Mouse (Mus musculus): Measurements from ENCODE around the gene Gnai2.
A peak's percentile ranks its signal among the peaks of the same experiment; 100 is the strongest.

Gene Gnai2

GRCm38 (mm10) chr9:107658096-107658495, 22.9 kb upstream of the Gnai2 start:
- DNase-seq (ENCODE audit: low read depth): no peak

GRCm38 (mm10) chr9:107657144-107657543, 22.0 kb upstream of the Gnai2 start:
- no peak for DNase-seq (ENCODE audit: low read depth)

- no peak for DNase-seq (ENCODE audit: low read depth)
Measured at GRCm38 (mm10) chr9:107654585-107654984, 19.4 kb upstream of the Gnai2 start.

GRCm38 (mm10) chr9:107653474-107653873, 18.3 kb upstream of the Gnai2 start:
- DNase-seq (ENCODE audit: low read depth): no peak

- DNase-seq (ENCODE audit: low read depth): no peak
Measured at GRCm38 (mm10) chr9:107650708-107651481, 15.7 kb upstream of the Gnai2 start.

- DNase-seq (ENCODE audit: low read depth): no peak
Measured at GRCm38 (mm10) chr9:107650225-107650624, 15.1 kb upstream of the Gnai2 start.

- peak; percentile 33 for DNase-seq (ENCODE audit: low read depth)
Measured at GRCm38 (mm10) chr9:107648767-107649166, 13.6 kb upstream of the Gnai2 start.

- peak; percentile 62 for DNase-seq (ENCODE audit: low read depth)
Measured at GRCm38 (mm10) chr9:107646975-107647374, 11.8 kb upstream of the Gnai2 start.

GRCm38 (mm10) chr9:107645577-107645976, 10.4 kb upstream of the Gnai2 start:
- DNase-seq (ENCODE audit: low read depth): peak; percentile 91

- DNase-seq (ENCODE audit: low read depth): no peak
Measured at GRCm38 (mm10) chr9:107645153-107645510, 10.0 kb upstream of the Gnai2 start.

GRCm38 (mm10) chr9:107644495-107645152, 9.5 kb upstream of the Gnai2 start:
- peak; percentile 95 for DNase-seq (ENCODE audit: low read depth)

- DNase-seq (ENCODE audit: low read depth): no peak
Measured at GRCm38 (mm10) chr9:107643544-107644214, 8.5 kb upstream of the Gnai2 start.

- no peak for DNase-seq (ENCODE audit: low read depth)
Measured at GRCm38 (mm10) chr9:107641666-107642065, 6.5 kb upstream of the Gnai2 start.

GRCm38 (mm10) chr9:107640257-107640772, 5.1 kb upstream of the Gnai2 start:
- DNase-seq (ENCODE audit: low read depth): no peak

- DNase-seq (ENCODE audit: low read depth): no peak
Measured at GRCm38 (mm10) chr9:107637070-107637469, 1.9 kb upstream of the Gnai2 start.

GRCm38 (mm10) chr9:107634406-107635278, 525 bp downstream of the Gnai2 start:
- DNase-seq (ENCODE audit: low read depth): no peak

GRCm38 (mm10) chr9:107633661-107634405, 1.3 kb downstream of the Gnai2 start:
- peak; percentile 45 for DNase-seq (ENCODE audit: low read depth)

- DNase-seq (ENCODE audit: low read depth): peak; percentile 88
Measured at GRCm38 (mm10) chr9:107633091-107633660, 2.0 kb downstream of the Gnai2 start.

GRCm38 (mm10) chr9:107632478-107632877, 2.7 kb downstream of the Gnai2 start:
- DNase-seq (ENCODE audit: low read depth): peak; percentile 41

GRCm38 (mm10) chr9:107631861-107632260, 3.3 kb downstream of the Gnai2 start:
- no peak for DNase-seq (ENCODE audit: low read depth)

Measured in NIH3T3 (cell line).